Mouse (Mus musculus): ENCODE data around the gene Gm47959.
A peak's percentile ranks its signal among the peaks of the same experiment; 100 is the strongest.
"Not testable (repeated sequence)": the region's sequence is repeated elsewhere in the genome, so short reads cannot be mapped to it uniquely, and the experiment has no call there.

Gene Gm47959

DNA sequence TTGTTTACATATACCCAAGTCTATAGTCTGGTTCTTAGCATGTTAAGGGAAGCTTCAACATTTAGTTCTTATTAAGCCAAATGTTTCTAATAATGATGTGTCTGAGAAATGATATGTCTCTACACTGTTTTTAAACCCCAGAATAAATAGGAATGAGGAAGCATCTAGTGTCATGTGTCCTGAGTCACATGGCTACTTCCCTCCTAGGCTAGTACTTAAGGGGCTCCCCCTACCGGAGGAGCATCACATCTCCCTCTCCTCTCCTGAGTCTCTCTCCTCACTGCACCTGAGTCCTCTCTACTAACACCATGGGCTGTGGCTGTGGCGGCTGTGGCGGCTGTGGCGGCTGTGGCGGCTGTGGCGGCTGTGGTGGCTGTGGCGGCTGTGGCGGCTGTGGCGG lies at the start of gene Gm47959:
Gm47959 (plus strand) TSS at position 243 of the 400 bp plus-strand sequence.
- DNase-seq, result not testable (repeated sequence)

DNA sequence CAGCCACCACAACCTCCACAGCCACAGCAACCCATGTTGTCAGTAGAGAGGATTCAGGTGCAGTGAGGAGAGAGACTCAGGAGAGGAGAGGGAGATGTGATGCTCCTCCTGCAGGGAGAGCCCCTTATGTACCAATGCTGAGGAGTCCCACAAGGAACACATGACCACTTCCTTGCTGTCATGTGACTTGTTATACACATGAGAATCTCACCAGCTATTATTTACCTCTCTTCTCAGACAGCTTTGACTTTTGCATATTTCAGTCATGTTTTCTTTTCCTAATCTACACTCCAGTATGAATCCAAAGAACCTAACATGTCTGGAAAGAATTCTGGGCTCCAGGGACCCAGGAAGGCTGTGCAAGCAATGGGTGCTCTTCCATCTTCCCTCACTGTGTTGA lies 44.4 kb upstream of the Gm47959 start, which contains the start of gene Gm7544:
Gm7544 (minus strand) TSS at position 101 of the 400 bp plus-strand sequence.
- not testable (repeated sequence) for DNase-seq

DNA sequence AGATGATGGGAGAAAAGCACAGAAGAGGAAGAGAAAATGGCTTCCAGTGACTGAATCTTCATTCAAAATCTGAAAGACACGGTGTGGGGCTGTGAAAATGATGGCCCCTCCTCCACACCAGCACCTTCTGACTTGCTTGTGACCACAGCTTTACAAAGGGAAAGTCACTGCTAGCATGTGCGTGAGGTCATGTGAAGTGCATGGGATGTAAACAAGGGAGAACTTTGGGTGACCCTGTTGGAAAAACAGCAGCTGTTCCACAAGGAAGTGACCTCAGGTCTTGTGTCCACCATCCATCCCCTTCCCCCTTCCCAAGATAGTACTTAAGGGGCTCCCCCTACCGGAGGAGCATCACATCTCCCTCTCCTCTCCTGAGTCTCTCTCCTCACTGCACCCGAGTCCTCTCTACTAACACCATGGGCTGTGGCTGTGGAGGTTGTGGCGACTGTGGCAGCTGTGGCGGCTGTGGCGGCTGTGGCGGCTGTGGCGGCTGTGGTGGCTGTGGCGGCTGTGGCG lies 40.4 kb upstream of the Gm47959 start, which contains the start of gene Gm47955:
Gm47955 (plus strand) TSS at position 417 of the 516 bp plus-strand sequence.
- no peak for DNase-seq

DNA sequence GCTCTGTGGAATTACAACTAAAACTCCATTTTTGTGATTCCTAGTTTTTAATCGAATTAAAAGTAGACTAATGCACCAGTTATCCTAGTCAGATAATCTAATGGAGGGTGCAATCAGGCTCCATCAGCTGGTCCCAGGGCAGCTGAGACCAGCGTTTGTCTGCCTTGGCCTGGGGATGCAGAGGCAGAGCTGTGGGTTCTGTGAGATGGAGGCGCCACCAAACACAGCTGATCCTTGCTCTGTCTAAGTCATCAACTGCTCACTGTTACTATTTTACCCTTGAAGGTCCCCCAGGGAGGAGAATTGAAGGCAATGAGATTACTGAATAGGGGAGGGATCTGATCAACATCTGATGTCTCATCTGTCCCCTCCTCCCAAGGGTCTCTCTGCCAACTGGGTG lies 33.9 kb upstream of the Gm47959 start:
- DNase-seq, result no peak

DNA sequence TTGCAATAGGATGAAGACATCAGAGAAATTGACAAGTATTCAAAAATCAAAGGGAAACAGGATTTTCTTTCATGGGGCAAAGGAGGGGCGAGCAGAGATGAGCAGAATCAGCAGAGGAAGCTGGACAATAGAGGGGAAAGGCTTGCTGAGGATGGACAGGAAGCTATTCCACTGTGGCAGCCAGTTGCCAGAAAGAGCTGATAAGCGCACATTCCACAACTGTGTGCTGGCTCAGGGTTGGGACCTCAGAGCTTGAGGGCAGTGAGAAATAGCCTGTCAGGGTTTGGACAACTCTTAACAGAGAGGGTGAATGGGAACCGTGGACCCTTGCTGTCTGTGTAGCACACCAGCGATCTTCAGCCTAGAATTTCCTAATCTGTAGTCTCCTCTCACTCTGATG lies 28.3 kb upstream of the Gm47959 start:
- DNase-seq, result peak; percentile 33 to 57

DNA sequence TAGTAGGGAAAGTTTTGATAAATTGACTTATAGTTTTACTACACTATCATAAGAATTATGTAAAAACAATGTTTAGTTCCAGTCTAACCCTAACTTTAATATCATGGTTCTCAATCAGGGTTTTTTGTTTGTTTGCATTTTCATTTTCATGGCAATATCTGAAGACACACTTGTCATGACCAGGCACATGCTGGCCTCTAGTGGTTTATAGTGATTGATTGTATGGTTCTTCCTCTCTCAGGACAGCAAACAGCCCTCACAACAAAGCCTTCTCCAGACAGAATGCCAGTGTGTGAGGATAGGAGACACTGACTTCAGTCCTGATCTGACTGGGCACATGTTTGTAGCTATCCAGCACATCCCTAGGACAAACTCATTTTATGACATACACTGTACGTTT lies 27.1 kb upstream of the Gm47959 start:
- peak in 1 of 2 experiments; percentile 24 for DNase-seq

DNA sequence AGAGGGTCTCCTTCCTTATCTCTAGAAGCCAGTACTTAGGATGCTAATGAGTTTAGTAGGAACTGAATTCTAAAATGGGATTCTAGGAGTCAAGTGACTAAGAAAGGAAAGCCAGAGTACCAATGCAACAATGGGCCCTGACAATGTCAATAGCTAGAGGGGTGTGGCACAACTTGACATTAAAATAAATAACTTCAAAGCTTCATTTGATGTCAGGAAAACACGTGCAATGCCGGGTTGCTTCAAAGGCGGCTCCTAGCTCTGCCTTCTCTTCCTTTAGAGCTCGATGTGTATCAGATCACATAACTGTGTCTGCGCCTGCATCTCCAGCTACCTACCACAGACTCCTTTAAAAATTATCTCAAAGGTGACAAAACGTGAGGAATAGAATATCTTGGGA lies 26.4 kb upstream of the Gm47959 start:
- DNase-seq, result no peak

DNA sequence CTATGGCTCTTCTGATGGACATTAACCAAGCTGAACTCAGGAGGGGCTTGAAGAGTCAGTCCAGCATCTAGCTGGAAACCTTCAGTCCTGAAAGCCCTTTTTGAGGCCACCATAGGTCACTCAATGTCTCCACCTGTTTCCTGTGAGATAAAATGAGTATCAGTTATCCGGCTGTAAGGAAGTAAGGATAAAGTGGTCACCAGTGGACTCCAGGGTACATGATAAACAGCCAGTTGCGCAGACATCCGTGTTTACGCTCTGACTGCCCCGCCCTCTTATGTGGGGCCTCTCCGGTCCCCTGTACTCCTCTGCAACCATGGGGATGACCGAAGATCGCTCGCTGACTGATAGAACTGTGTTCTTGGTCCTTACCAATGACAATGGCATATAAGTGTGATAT lies 26.0 kb upstream of the Gm47959 start:
- DNase-seq, result no peak

DNA sequence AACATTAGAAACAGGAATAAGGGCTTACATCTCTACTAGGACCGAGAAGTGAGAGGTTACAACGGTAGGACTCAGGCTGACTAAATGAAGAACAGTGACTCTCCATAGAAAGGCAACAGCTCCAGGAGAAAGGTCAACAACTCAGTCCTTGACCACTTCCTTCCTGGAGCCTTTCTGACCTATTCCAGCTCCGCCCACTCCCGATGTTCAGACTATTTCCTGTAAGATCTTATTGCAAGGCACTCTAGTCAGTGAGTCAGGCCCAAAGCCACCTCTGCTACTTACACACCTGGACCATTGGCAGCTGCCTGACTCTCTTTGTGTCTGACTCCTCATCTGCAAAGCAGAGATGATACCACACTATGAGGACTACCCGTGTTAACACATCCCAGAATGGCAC lies 24.6 kb upstream of the Gm47959 start:
- peak; percentile 18 to 46 for DNase-seq

DNA sequence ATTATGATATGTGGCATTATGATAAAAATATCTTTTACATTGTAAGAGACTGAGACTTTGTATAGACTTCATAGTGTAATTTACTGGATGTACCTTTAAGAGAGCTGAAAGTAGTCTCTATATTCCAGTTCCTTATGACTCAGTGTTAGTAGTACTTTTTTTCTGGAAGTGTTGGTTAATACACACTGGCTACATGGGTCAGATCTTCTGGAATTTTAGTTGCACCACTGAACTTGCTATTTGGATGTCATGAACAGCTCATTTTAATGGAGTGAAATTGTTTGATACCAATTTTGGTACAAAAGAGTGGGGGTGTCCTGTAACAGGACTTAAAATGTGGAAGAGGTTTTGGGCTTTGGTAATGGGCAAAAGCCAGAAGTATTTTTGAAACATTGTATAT lies 22.5 kb upstream of the Gm47959 start:
- no peak for DNase-seq

DNA sequence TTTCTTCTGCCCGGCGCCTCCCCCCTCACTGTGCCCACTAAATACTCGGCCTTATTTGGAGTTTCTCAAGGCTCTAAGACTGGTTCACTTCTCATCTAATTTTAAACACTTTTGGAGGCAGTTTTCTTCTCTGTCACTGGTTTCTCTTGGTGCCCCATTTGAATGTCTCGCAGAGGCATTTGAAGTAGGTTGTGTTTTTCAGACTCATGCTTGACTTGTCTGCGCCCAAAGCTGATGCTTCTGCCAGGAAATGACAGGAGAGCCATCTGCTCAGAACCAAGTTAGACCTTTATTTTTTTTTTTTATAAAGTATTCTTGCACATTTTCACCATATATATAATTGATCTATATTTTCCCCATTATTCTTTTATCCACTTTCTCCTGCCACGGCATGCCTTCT lies 13.6 kb upstream of the Gm47959 start:
- DNase-seq, result no peak

DNA sequence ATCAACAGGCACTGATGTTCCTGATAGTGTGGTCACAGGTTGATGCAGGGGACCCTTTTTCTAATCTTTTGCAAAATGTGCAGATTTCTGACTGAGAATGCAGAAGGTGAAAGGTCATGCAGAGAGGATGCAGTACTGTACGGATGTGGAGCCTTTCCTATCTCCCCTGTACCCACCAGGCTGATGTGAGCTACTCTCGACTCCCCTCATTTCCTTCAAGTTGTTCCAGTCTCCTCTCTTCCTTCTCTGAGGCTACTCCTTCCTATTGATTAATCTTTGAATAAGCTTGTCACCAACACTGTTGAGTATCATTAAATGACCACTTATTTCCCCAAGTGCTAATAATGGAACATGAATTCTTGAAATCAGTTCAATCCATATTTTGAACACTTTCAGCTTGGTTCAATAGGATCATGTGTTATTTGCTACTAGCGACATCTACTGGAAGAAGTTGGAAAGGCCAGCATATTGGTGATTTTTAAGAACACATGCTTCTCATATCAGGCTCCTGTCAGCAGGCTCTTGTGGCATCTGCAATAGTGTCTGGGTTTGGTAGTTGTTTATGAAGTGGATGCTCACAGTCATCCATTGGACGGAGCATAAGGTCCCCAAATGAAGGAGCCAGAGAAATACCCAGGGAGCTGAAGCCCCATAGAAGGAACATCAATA lies 12.7 kb upstream of the Gm47959 start:
- DNase-seq, result peak in 1 of 2 experiments; percentile 82

DNA sequence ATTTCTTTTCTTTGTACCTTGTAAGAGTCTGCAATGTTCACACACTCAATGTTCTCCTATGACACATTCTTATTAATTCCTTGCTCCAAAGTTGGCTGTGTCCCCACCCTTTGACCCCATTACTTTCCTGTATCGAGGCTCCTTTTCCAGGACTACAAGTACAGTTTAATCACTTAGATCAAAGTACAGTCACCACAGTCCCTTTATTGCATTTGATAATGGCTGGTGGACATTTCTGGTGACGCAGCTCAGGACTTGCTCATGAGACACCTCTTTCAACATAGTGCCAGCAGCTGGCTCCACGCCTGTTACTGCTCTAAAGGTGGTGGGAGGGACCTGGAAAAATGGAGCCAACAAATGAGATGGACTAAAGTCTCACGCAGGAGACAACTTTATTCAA lies 9.3 kb upstream of the Gm47959 start:
- DNase-seq, result peak; percentile 24 to 45

DNA sequence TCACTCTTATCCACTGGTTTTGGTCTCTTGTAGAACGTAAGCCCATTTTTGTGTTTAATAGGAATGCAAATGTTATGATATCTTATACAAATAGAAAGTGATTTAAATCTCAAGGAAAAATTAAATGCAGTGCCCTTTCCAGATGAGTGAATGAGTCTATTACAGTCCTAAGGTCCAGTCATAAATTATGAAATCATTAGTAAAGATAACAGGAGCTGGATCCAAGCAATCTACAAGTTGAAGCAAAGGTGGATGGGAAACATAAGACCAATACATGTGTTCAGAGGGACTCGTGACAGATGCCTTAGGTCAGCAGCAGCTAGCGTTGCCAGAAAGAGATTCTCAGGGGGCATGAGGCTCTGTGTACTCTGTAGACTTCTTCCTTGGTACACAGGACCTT lies 8.8 kb upstream of the Gm47959 start:
- no peak for DNase-seq

DNA sequence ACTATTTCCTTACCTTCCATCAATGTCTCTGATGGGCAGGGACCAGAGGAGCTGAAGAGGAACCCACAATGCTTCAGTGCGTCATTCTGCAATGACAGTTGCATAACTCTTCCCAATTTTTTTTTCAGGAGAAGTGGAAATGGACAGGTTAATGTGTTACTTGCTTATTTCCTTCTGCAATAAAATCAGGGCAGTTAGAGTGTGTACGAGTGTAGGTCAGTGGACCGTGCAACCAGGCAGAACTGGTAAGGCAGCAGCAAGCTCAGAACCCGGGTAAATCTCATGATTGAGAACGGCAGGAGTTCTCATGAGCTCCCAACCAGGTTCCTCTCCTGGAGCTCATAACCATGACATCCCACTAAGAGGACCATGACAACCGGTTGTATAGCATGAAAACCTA lies 8.3 kb upstream of the Gm47959 start:
- DNase-seq, result peak; percentile 66 to 86

DNA sequence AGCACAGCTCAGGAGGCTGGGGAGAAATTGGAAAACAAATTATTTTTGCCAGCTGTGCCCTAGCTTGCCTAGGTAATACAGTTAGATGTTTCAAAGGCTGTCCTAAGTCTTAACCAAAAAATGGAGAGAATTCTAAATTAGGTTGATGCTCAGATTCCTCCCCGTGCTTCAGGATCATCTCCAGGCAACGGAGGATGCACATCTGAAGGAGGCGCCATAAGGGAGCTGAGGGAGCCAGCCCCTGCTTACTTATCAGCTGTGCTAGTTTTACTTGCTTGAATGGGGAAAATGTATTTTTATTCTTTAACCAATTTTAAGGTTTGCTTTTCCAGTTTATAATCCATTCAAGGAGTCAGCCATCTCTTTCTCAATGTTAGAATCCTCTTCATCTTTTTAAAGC lies 6.4 kb upstream of the Gm47959 start:
- no peak for DNase-seq

DNA sequence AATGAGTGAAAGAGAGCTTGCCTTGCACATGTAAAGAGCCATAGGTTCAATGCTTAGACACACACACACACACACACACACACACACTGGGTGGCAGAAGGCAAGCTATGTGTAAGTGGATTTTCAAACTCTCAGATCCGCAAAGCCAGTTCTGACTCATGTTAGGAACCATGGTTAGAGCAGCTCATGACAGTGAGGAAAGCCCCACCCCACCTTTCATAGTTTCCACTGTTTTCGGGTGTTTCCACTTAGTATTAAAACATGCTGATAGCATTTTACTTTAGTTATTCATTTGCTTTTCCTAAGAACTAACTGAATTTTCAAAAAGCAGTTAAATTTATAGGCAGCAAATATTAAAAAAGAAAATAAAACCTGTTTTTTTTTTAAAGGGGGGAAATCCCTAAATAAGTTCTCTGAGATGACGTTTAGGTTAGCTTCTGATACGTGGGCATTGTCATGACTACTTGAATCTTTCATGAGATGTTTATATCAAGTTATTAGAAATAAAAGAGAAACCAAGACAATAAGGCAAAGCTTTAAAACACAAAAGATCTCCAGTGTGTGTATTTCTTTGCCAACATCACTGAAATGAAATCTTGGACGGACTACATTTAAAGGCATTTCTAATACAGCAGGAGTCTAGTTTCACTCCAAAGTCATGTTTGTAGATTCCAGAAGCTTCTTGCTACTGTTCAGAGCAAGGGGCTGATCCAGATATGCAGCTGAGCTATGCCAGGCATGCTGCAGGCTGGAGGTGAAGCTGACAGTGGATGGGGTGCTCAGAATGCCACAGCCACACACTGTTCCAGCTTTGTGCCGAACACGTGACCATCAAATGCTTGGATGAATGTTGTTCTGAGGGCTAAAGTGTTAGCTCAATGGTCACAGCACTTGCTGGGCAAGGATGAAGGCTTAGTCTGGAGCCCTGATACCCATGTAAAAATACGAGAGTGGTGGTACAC lies 6.2 kb downstream of the Gm47959 start:
- DNase-seq, result no peak

DNA sequence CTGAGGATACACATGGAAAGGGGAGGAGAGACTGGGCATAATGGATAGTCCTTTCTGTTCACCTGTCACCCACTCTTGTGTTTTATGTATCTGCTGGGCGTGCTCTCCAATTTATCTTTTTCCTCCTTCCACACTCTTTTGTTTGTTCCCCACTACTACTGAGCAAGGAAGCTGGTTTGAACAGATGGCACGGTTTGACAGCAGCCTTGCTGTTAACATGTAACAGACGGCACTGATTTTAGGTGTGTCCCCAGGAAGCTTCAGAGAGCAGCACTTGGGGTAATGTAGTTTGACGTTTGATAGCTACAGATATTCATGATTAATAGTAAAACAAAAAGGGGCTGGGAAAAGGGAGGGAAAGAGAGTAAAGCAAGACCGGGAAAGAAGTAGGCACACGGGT lies 7.1 kb downstream of the Gm47959 start:
- no peak for DNase-seq

DNA sequence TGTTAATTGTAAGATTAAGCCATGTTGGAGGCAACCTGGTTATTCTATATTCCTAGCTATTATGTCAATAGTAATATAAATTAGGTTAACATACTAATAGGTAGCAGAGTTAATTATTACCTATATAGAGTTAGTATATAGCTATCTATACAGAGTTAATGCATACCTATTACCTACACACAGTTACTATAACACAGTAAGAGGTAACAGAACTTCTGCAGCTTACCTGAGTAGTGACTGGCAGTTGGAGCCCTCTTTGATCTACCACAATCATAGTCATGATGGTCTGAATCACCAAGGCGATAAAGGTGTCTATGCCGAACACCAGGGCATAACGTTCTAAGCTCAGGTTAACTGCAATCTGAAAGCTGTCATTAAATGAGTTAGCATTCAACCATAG lies 14.1 kb downstream of the Gm47959 start:
- DNase-seq, result no peak

DNA sequence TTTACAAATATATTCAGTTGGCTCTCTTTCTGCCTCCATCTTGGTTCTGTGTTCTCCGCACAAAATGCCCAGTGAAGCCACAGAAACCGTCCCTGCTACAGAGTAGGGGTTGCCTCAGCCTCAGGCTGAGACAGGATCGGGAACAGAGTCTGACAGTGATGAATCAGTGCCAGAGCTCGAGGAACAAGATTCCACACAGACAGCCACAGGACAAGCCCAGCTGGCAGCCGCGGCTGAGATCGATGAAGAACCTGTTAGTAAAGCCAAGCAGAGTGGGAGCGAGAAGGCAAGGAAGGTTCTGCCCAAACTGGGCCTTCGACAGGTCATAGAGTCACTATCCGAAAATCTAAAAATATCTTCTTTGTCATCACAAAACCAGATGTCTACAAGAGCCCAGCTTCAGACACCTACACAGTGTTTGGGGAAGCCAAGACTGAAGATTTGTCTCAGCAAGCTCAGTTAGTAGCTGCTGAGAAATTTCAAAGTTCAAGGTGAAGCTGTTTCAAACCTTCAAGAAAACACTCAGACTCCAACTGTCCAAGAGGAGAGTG lies 15.1 kb downstream of the Gm47959 start:
- no peak for DNase-seq

DNA sequence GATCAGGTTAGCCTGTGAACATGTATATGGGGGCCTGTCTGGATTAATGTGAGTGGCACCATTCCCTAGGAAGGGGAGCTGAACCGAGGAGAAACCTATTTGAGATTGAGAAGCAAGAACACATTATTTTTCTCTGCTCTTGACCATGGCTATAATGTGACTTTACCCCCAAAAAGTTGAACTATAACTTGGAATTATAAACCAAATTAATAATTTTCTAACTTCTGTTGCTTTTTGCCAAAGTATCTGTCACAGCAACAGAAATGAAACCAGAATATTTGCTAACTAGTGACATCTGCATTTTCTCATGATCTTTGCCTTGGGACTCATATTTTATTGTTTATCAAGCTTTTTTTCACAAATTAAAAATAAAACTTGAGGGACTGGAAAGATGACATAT lies 16.2 kb downstream of the Gm47959 start:
- no peak for DNase-seq

DNA sequence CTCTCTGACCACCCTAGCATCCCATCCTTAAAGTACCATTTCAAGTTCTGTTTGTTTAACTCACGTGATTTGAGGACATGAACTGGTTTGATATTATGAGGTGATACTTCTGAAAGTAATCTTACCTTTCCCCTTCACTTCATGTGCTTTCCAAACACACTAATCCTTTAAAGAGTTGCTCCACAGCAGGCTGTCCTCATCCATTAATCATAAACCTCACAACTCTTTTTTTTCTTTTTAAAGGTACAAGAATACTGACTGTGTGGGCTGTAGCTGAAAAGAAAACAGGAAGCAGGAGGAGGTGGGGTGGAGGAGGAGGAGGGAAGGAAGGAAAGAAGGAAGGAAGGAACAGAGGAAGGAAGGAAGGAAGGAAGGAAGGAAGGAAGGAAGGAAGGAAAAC lies 31.6 kb downstream of the Gm47959 start:
- DNase-seq, result no peak

DNA sequence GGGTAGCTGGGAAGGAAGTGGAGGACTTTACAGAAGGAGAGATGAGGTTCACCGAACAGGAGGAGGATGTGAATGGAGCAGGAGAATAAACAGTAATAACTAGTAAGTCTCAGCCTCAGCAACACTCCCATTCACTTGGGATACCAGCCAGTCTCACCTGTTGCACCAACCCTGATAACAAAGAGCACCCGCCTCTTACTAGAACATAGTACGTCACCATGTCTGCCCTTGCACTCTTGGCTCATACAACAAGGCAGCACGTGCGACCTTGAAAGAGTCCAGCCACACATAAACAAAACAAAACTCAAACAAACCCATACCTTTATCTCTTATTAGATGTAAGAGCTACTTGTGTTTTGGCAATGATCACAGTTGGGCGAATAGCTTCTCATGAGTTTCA lies 32.2 kb downstream of the Gm47959 start:
- DNase-seq, result no peak

All from kidney, postnatal 25 days (tissue).